Mouse (Mus musculus) heart, adult 2 months (tissue): ENCODE measurements around the gene Olfr654.

Experiments
- CTCF ChIP-seq: fragments of 200-600 bp; IDR thresholded peaks from 2 replicates; pipeline ENCODE4 v1.8.1; 2022; ENCODE audit warnings: antibody characterized with exemption, mild to moderate bottlenecking, moderate library complexity
- EP300 ChIP-seq: fragments of 200-500 bp; IDR thresholded peaks from 2 replicates; pipeline ENCODE4 v1.6.1; 2011; ENCODE audit warnings: low read depth, low read length, control low read depth; ENCODE audit not compliant: insufficient read depth
- POLR2A ChIP-seq: fragments of 200-500 bp; IDR thresholded peaks from 2 replicates; pipeline ENCODE4 v1.6.1; 2011; ENCODE audit warnings: mild to moderate bottlenecking, low read depth, low read length, control low read depth; ENCODE audit not compliant: insufficient read depth

GRCm38 (mm10) chr7:104552700-104553099 lies 34.1 kb upstream of the Olfr654 start:
- no peak for TF ChIP-seq POLR2A
- TF ChIP-seq CTCF: no peak
- TF ChIP-seq EP300: no peak
